Mouse (Mus musculus): ENCODE measurements around the gene Grm3.

Gene Grm3

GRCm38 (mm10) chr5:9724956-9725600, at the start of gene Grm3:
Grm3 (minus strand) TSS chr5:9725170.
- no peak for DNase-seq (ENCODE audit: low read depth, low spot score)

GRCm38 (mm10) chr5:9755751-9756150, 30.8 kb upstream of the Grm3 start:
- DNase-seq (ENCODE audit: low read depth, low spot score), result no peak

GRCm38 (mm10) chr5:9748184-9748583, 23.2 kb upstream of the Grm3 start:
- no peak for DNase-seq (ENCODE audit: low read depth, low spot score)

- DNase-seq (ENCODE audit: low read depth, low spot score), result no peak
Measured at GRCm38 (mm10) chr5:9744120-9744519, 19.1 kb upstream of the Grm3 start.

- DNase-seq (ENCODE audit: low read depth, low spot score), result peak; percentile 75
Measured at GRCm38 (mm10) chr5:9725601-9726268, 765 bp upstream of the Grm3 start.

- no peak for DNase-seq (ENCODE audit: low read depth, low spot score)
Measured at GRCm38 (mm10) chr5:9724287-9724955, 549 bp downstream of the Grm3 start.

GRCm38 (mm10) chr5:9721136-9721535, 3.8 kb downstream of the Grm3 start:
- no peak for DNase-seq (ENCODE audit: low read depth, low spot score)

- no peak for DNase-seq (ENCODE audit: low read depth, low spot score)
Measured at GRCm38 (mm10) chr5:9716295-9716694, 8.7 kb downstream of the Grm3 start.

GRCm38 (mm10) chr5:9707096-9707495, 17.9 kb downstream of the Grm3 start:
- DNase-seq (ENCODE audit: low read depth, low spot score), result no peak

- no peak for DNase-seq (ENCODE audit: low read depth, low spot score)
Measured at GRCm38 (mm10) chr5:9703385-9704009, 21.5 kb downstream of the Grm3 start.

GRCm38 (mm10) chr5:9702656-9703384, 22.1 kb downstream of the Grm3 start:
- no peak for DNase-seq (ENCODE audit: low read depth, low spot score)

GRCm38 (mm10) chr5:9692333-9692732, 32.6 kb downstream of the Grm3 start:
- DNase-seq (ENCODE audit: low read depth, low spot score), result no peak

- no peak for DNase-seq (ENCODE audit: low read depth, low spot score)
Measured at GRCm38 (mm10) chr5:9690599-9691242, 34.2 kb downstream of the Grm3 start.

GRCm38 (mm10) chr5:9690192-9690591, 34.8 kb downstream of the Grm3 start:
- DNase-seq (ENCODE audit: low read depth, low spot score), result no peak

GRCm38 (mm10) chr5:9683204-9683603, 41.8 kb downstream of the Grm3 start:
- no peak for DNase-seq (ENCODE audit: low read depth, low spot score)

GRCm38 (mm10) chr5:9669002-9669401, 56.0 kb downstream of the Grm3 start:
- DNase-seq (ENCODE audit: low read depth, low spot score), result no peak

- DNase-seq (ENCODE audit: low read depth, low spot score), result no peak
Measured at GRCm38 (mm10) chr5:9663416-9663815, 61.6 kb downstream of the Grm3 start.

- no peak for DNase-seq (ENCODE audit: low read depth, low spot score)
Measured at GRCm38 (mm10) chr5:9661870-9662589, 62.9 kb downstream of the Grm3 start.

- no peak for DNase-seq (ENCODE audit: low read depth, low spot score)
Measured at GRCm38 (mm10) chr5:9638612-9639011, 86.4 kb downstream of the Grm3 start.

GRCm38 (mm10) chr5:9627220-9627619, 97.8 kb downstream of the Grm3 start:
- DNase-seq (ENCODE audit: low read depth, low spot score), result no peak

GRCm38 (mm10) chr5:9624396-9624795, 100.6 kb downstream of the Grm3 start:
- DNase-seq (ENCODE audit: low read depth, low spot score), result no peak

Data from embryo, embryonic 11.5 days (tissue).